Mouse (Mus musculus) C2C12 (cell line): ENCODE measurements at regions not wholly inside any gene's neighbourhood (a gene's known extent, or its start where the extent isn't known, plus 50 kb on each side); places are given as distances from the start of the nearest gene placed in this dataset.

Source experiments
- H3K27me3 ChIP-seq: one replicate; pipeline ENCODE4 v1.6.1; 2011; ENCODE audit not compliant: control insufficient read depth, insufficient read depth, insufficient read length
- H3K36me3 ChIP-seq: one replicate; pipeline ENCODE4 v1.6.1; 2011; ENCODE audit not compliant: control insufficient read depth, insufficient read depth
- H3K4me3 ChIP-seq: one replicate; pipeline ENCODE4 v1.5.1; 2011; ENCODE audit warnings: mild to moderate bottlenecking, control low read depth; ENCODE audit not compliant: poor library complexity, insufficient read depth, severe bottlenecking
- H3K79me2 ChIP-seq: one replicate; pipeline ENCODE4 v1.6.1; 2011; ENCODE audit not compliant: control insufficient read depth, insufficient read depth
- H3K79me3 ChIP-seq: one replicate; pipeline ENCODE4 v1.6.1; 2011; ENCODE audit warnings: low read depth, control low read depth
- H3ac ChIP-seq: one replicate; pipeline ENCODE3; 2011; ENCODE audit warnings: low read depth; ENCODE audit not compliant: control insufficient read depth, insufficient read length
- CEBPB ChIP-seq: IDR thresholded peaks from one replicate; pipeline ENCODE4 v1.6.1; 2011; ENCODE audit warnings: low read depth, mild to moderate bottlenecking, control low read depth, moderate library complexity
- CTCF ChIP-seq: IDR thresholded peaks from one replicate; pipeline ENCODE4 v1.5.1; 2011; ENCODE audit not compliant: control insufficient read depth, insufficient read depth, insufficient read length
- FOSL1 ChIP-seq: IDR thresholded peaks from one replicate; pipeline ENCODE4 v1.8.0; 2011; ENCODE audit warnings: mild to moderate bottlenecking, low read length; ENCODE audit not compliant: poor library complexity, insufficient read depth, severe bottlenecking
- MAX ChIP-seq: IDR thresholded peaks from one replicate; pipeline ENCODE4 v1.6.1; 2011; ENCODE audit warnings: mild to moderate bottlenecking, control low read depth
- MYOD1 ChIP-seq: IDR thresholded peaks from one replicate; pipeline ENCODE4 v1.6.1; 2011; ENCODE audit warnings: low read depth; ENCODE audit not compliant: control insufficient read depth, insufficient read length
- MYOG ChIP-seq: IDR thresholded peaks from one replicate; pipeline ENCODE4 v1.6.1; 2011; ENCODE audit not compliant: control insufficient read depth, insufficient read length; ENCODE audit errors: extremely low read depth
- USF1 ChIP-seq: IDR thresholded peaks from one replicate; pipeline ENCODE4 v1.6.1; 2011; ENCODE audit warnings: low read depth, mild to moderate bottlenecking, control low read depth, moderate library complexity

DNA sequence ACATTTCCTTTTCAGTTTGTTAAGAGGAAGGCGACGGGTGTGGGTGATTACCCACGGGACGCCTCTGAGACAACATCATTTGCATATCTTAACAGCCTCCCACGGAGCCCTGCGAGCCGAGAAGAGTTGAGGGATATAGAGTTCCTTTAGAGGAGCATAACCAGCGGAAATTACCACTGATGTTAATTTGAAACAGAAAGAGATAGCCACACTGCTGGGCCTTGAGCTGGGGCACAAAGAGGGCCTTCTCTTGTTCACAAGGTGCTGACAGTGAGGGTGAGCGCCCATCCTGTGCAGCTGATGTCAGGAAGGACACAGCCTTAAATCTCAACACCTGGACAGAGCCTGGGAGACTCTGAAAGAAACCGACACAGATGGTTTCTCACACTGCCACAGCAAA lies 752.2 kb downstream of the Kcnj2 start:
- no peaks in the 10 kb centered on the region for H3K27me3 ChIP-seq
- H3K36me3 ChIP-seq, result no peaks in the 10 kb centered on the region
- H3K4me3 ChIP-seq, result no peak overlapping the region
- TF ChIP-seq MYOD1 (no peak), FOSL1 (no peak), MYOG (no peak)
- no peak overlapping the region for H3ac ChIP-seq
- H3K79me3 ChIP-seq, result no peaks in the 10 kb centered on the region
- H3K79me2 ChIP-seq, result no peaks in the 10 kb centered on the region

- Histone ChIP-seq H3K4me3 (no peak overlapping the region), H3K27me3 (no peaks in the 10 kb centered on the region), H3K36me3 (no peaks in the 10 kb centered on the region), H3K79me3 (no peaks in the 10 kb centered on the region), H3K79me2 (no peaks in the 10 kb centered on the region), H3ac (no peak overlapping the region)
- TF ChIP-seq MAX (no peak), USF1 (no peak), CEBPB (no peak), MYOD1 (no peak), MYOG (no peak)
These were observed 754.4 kb downstream of the Kcnj2 start for GRCm38 (mm10) chr11:111820356-111820755.

GRCm38 (mm10) chr11:111828455-111828854 lies 762.5 kb downstream of the Kcnj2 start:
- H3K79me3 ChIP-seq, result no peaks in the 10 kb centered on the region
- no peak for TF ChIP-seq FOSL1
- no peak for TF ChIP-seq MAX
- no peak for TF ChIP-seq MYOD1
- TF ChIP-seq MYOG, result no peak
- no peak for TF ChIP-seq USF1
- TF ChIP-seq CEBPB, result no peak
- no peak for TF ChIP-seq CTCF
- H3K4me3 ChIP-seq, result no peak overlapping the region
- no peaks in the 10 kb centered on the region for H3K79me2 ChIP-seq
- no peaks in the 10 kb centered on the region for H3K36me3 ChIP-seq
- H3ac ChIP-seq, result no peak overlapping the region
- no peaks in the 10 kb centered on the region for H3K27me3 ChIP-seq

DNA sequence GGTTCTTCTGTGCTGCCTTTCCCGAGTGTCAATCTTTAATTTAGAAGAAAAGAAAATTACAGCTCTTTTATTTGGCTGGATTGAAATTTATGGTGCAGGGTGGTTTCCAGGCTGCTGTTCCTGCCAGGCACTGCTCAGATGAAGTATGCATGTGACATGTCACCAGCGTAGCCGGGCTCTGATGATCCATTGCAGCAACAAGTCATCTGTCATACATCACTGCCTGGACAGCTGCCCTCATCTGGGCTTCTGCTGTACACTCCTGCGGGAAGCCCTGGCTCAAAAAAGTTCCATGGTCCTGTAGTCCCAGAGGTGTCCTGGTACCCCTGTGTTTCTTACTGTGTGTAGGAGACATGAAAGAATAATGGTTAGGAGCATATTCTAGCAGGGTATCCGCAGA lies 773.0 kb downstream of the Kcnj2 start:
- no peak overlapping the region for H3K4me3 ChIP-seq
- TF ChIP-seq MYOG (no peak), CEBPB (no peak), FOSL1 (no peak), MAX (no peak), USF1 (no peak), CTCF (no peak), MYOD1 (no peak)

GRCm38 (mm10) chr11:111843728-111844258 lies 777.8 kb downstream of the Kcnj2 start:
- Histone ChIP-seq H3ac (no peak overlapping the region), H3K4me3 (no peak overlapping the region), H3K27me3 (no peaks in the 10 kb centered on the region), H3K79me2 (no peaks in the 10 kb centered on the region), H3K36me3 (no peaks in the 10 kb centered on the region), H3K79me3 (no peaks in the 10 kb centered on the region)
- TF ChIP-seq CTCF (no peak), MYOG (no peak), CEBPB (no peak)

More for the DNA sequence above, 773.0 kb downstream of the Kcnj2 start:
- no peak overlapping the region for H3ac ChIP-seq
- no peaks in the 10 kb centered on the region for H3K79me3 ChIP-seq
- no peaks in the 10 kb centered on the region for H3K36me3 ChIP-seq
- H3K27me3 ChIP-seq, result no peaks in the 10 kb centered on the region
- no peaks in the 10 kb centered on the region for H3K79me2 ChIP-seq

- TF ChIP-seq MAX, result no peak
- TF ChIP-seq MYOD1, result no peak
- TF ChIP-seq CTCF, result no peak
- no peak for TF ChIP-seq CEBPB
- no peak for TF ChIP-seq USF1
- TF ChIP-seq MYOG, result no peak
- TF ChIP-seq FOSL1, result no peak
- Histone ChIP-seq H3K79me2 (no peaks in the 10 kb centered on the region), H3ac (no peak overlapping the region), H3K79me3 (no peaks in the 10 kb centered on the region), H3K36me3 (no peaks in the 10 kb centered on the region), H3K4me3 (no peak overlapping the region), H3K27me3 (no peaks in the 10 kb centered on the region)
These were observed 778.5 kb downstream of the Kcnj2 start for GRCm38 (mm10) chr11:111844382-111845027.
